Comparison of ENCODE assay signal across 27 mouse cellular contexts in the genomic region with DNA sequence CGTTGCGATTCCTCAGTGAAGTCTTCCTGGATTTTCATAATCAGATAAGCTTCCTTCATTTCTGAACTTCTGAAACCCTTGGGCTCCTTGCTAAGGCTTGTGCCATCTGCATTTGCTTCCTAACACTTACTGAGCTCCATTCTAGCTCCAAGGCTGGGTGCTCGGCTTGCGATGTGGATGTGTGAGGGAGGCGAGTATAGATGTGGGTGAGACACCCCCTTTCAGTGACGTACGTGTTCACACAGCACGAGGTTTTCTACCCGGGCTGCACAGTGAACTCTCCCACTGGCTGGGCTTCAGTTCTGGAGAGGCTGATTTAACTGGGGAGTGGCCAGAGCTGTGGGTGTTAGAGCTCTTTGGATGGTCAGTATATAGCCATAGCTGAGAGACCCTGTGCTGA.
"Had no signal": no experiment of that assay in that cellular context is flagged by ENCODE, and none has a peak within 500 bp of the region (broad histone marks: within the 10 kb centered on the region; RNA-seq: fewer than 3 reads in every experiment).

No protein-coding gene starts in this region.

- H3K4me3 ChIP-seq: gastrocnemius, adult 2 months; heart, adult 2 months; heart, embryonic 13.5 days; heart, embryonic 15.5 days; hindbrain, embryonic 10.5 days; hindbrain, embryonic 12.5 days; layer of hippocampus, adult 2 months; left cerebral cortex, adult 2 months; limb, embryonic 10.5 days; limb, embryonic 12.5 days; liver, embryonic 13.5 days had no signal

- DNase-seq: gastrocnemius, adult 2 months; gastrocnemius, postnatal 10 days; gastrocnemius, postnatal 25 days; heart, adult 2 months; heart, postnatal 14 days; heart, postnatal 4 days; kidney, adult 18-20 months; kidney, adult 8-10 months; kidney, postnatal 10 days; kidney, postnatal 25 days; kidney, postnatal 4 days; liver; liver, embryonic 13.5 days had no signal

- ATAC-seq: hindbrain, embryonic 16.5 days; inflammation-experienced regulatory T-cells, adult 6 months; intestine, postnatal 0 days had no signal

- H3K4me2 ChIP-seq: heart, embryonic 11.5 days; heart, embryonic 13.5 days; heart, embryonic 15.5 days; hindbrain, embryonic 12.5 days; hindbrain, embryonic 14.5 days; limb, embryonic 12.5 days; liver, embryonic 11.5 days; liver, embryonic 13.5 days had no signal

- H3K9ac ChIP-seq: heart, embryonic 13.5 days; heart, embryonic 15.5 days; hindbrain, embryonic 12.5 days; hindbrain, embryonic 14.5 days; limb, embryonic 12.5 days; liver, embryonic 13.5 days had no signal

- H3K27ac ChIP-seq: gastrocnemius, adult 2 months; heart, adult 2 months; heart, embryonic 13.5 days; heart, embryonic 15.5 days; hindbrain, embryonic 10.5 days; hindbrain, embryonic 12.5 days; hindbrain, embryonic 14.5 days; layer of hippocampus, adult 2 months; left cerebral cortex, adult 2 months; limb, embryonic 10.5 days; limb, embryonic 12.5 days; liver, embryonic 13.5 days had no signal

- H3K27me3 ChIP-seq: heart, embryonic 13.5 days; heart, embryonic 15.5 days; hindbrain, embryonic 12.5 days; limb, embryonic 12.5 days; liver, embryonic 13.5 days had no signal

- H3K9me3 ChIP-seq: heart, embryonic 15.5 days; hindbrain, embryonic 10.5 days; hindbrain, embryonic 12.5 days; limb, embryonic 10.5 days; limb, embryonic 12.5 days had no signal
